Mouse (Mus musculus) spleen, adult 2 months (tissue): ENCODE data around the gene Lep.

ENCODE experiments used
- CTCF ChIP-seq: fragments of 200-500 bp; IDR thresholded peaks from 2 replicates; pipeline ENCODE4 v1.5.1; 2011; ENCODE audit warnings: mild to moderate bottlenecking, inconsistent platforms; ENCODE audit not compliant: insufficient read depth, insufficient read length, insufficient replicate concordance; ENCODE audit errors: extremely low read depth
- POLR2A ChIP-seq: fragments of 200-500 bp; IDR thresholded peaks from 2 replicates; pipeline ENCODE4 v1.6.1; 2011; ENCODE audit warnings: low read depth, low read length, inconsistent platforms

DNA sequence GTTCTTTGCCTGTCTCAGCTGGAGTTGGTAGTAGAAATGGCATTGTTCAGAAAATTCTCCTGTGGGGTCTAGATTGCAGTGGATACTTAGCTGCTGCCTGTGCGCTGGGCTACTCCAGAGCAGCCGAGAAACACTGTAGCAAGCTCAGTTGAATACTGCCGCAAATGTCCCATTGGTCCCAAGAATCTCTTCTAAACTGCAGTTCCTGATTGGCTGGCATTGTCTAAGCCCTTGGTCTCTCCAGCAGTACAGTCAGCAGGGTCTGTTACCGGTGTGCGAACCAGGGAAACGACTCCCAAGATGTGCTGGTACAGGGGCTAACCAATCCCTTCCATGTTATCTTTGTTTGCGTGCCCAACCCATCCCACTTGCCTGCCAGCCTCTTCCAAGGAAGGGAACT, 32.2 kb downstream of the Lep start:
- no peak for TF ChIP-seq CTCF
- no peak for TF ChIP-seq POLR2A
